Mouse (Mus musculus) urinary bladder, adult 18-20 months (tissue): Measurements from ENCODE around the gene Zkscan4.
"Not testable (repeated sequence)": the region's sequence is repeated elsewhere in the genome, so short reads cannot be mapped to it uniquely, and the experiment has no call there.

Source experiments
- DNase-seq, 2 experiments: peaks; one replicate each; pipeline ENCODE4 v3.0.0; 2022; ENCODE audit warnings: low spot score in 2 of 2, mixed read lengths in 2 of 2

The Zkscan4 gene

DNA sequence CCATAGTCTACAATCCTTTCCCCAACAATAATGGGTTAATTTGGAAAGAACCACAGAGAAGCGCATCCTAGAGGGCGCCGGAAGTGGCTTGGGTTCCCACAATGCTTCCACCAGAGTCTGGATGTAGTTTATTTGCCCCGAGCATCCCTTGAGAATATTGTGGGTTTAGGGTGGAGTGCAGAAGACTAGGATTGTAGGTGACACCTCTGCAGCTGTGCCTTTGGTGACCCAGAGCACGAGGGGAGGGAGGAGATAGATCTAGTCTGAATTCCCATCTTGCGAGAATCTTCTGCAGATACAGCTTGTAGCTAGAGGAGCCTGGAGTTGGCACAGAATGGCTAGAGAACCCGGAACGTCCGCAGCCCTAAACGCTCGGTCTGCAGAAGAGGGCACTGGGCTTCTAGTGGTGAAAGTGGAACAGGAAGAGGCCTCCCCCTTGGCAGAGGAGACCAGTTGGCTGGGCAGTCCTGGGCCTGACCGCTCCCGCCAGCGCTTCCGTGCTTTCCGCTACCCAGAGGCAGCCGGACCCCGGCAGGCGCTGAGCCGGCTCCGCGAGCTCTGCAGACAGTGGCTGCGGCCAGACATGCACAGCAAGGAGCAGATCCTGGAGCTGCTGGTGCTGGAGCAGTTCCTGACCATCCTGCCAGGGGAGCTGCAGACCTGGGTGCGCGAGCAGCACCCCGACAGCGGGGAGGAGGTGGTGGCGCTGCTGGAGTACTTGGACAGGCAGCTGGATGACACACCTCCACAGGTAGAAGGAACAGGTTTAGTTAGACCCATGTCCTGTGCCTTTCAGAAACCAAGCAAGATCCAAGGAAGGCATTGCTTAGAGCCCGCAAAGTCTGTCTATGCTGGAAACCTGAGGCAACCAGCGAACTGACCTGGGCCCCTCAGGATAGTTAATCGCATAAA is at the start of gene Zkscan4, which contains the start of gene Gm10065:
TSS of gene Zkscan4 (plus strand) at position 149 of the 912 bp plus-strand sequence.
TSS of gene Gm10065 (minus strand) at position 683 of the 912 bp plus-strand sequence.
- DNase-seq: peak; percentile 43 to 54

DNA sequence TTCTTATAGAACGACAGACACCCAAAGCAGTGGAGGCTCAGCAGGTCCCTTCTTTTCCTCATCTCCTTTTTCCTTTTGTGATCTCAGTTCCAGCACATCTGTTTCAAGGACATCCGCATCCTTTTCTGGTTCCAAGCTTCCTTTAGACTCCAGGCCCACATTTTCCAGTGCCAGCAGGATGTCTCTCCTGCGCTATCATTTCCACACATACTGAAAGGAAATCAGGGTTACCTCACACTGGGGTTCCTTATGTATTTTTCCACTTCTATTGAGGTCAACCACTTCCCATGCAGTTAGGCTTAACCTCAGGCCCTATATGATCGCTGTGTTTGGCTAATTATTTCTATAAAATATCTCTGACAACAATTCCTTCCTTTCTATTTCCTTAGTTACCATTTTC is 43.2 kb upstream of the Zkscan4 start:
- DNase-seq: no peak

DNA sequence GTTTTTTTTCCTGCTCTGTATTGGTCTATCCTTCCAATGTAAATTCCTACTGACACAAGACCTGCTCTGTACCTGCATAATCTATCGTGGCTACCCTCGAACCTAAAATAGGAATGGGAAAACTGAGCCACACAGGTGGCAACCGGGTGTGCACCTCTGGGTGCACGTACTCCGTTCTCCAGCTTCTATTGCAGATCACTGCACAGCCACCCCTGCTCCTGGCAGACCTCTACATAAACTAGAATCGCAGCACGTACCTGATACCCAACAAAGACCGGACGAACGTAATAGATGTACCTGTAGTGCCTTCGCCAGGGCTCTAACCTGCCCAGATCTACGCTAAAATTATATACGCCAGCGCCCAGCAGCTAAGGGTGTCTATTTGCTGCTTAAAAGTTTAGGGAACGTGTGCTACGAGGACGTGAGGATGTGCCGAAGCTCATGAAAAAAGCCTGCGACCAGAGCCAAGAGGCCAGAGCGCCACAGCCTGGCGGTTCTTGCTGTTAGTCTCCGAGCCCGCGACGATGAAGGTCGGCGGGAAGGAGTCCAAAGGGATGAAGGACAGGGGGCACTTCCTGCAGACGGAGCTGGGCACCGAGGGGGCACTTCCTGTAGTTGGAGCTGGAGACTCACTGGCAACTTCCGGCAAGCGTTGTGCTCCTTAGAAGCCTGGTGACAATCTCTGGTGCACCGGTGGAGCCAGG is 38.1 kb upstream of the Zkscan4 start, which contains the start of gene Pgbd1:
TSS of gene Pgbd1 (minus strand) at position 556 of the 704 bp plus-strand sequence.
- peak; percentile 43 to 53 for DNase-seq

DNA sequence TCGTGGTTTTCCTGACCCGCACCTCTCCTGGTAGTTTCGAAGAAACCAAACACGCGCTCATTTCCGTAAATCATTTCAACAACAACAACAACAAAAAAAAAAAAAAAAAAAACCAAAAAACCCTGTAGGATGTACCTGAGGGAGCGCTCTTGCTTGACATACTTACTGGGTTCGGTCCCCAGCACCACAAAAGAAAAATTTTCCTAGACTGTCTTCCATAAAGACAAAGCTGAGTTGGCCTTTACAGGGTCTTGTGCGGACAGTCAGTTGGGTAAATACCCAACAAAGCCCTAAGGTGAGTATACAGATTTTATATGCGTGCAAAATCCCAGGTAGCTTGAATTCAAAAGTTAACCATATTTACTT is 37.5 kb upstream of the Zkscan4 start:
- DNase-seq: no peak

DNA sequence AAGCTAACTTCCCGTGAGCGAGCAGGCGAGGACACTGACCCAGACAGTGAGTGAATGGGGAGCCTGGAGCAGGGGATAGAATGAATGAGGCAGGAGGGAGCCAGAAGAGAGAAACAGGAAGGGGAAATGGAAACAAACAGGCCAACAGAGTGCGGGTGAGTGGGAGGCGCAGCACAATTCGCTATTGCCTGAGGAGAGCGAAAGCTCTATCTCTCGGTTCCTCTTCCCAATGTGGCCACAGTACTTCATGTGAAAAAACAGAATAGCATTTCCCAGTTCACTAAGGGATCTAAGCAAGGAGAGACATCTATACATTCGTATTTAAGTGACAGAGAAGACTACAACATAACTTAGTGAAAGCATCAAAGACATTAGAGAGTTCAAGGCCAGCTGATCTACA is 31.9 kb upstream of the Zkscan4 start:
- DNase-seq: no peak

DNA sequence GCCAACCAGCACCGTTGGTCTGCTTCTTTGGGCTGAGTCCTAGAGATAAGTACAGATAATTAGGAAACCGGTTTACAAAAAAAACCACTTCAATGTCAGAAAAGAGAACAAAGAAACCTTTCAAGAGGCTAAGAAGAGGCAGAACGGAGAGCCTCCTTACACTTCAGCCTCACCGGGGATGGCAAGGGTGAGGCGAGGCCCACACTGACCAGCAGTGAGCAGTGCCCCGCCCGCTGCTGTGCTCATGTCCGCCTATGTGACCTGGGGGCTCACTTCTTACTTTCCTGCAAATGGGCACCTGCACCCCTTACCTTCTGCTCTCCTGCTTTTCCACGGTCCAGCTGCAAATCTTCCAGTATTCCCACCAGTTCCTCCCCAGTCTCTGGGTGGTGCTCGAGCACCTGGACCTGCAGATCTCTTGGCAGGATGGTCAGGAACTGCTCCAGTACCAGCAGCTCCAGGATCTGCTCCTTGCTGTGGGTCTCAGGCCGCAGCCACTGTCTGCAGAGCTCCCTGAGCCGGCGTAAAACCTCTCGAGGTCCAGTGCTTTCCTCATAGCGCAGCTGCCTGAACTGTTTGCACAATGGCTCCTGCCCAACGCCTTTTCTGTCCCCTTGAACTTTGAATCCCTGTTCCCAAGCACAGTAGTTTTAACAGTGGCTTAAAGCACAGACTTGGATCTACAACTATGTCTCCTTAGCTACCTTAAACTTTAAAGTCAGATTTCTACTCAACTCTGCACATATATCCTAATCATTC is 30.7 kb upstream of the Zkscan4 start:
- DNase-seq: no peak

DNA sequence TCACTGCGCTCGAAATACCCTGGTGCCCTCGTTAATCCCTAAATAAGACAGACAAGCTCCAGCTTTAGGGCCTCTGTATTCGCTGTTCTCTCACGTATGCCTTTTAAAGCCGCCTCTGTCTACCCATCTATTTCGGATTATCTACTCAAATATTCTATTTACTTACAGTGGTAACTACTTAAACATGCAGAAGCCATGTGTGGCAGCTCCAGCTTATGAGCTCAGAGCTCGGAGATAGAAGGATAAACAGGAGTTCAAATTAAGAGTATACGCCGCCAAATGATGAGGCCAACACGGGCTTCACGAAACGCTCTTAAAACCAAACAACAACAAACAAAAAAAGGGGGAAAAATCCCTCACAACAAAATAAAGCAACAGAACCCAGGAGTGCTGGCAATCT is 25.7 kb upstream of the Zkscan4 start:
- DNase-seq: no peak

DNA sequence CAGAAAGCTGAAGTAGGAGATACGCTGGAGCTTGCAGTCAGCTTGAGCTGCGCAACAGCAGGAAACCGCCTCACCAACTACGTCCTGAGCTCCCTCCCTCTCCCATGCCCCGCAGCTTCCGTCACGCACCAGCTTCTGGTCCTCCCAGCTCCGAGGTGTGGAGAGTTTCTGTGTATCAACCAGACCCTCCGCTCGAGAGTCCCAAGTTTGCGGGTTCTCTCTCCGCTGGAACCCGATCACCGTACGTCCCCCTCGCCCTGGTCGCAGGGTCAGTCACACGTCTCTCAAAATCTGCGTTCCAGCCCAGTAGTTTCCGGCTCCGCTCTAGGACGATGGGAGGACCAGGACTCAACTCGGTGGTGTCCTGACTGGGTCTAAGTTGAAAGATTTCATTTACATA is 25.3 kb upstream of the Zkscan4 start, which contains the start of gene Zscan26:
TSS of gene Zscan26 (minus strand) at position 282 of the 400 bp plus-strand sequence.
- DNase-seq: peak; percentile 80 to 86

DNA sequence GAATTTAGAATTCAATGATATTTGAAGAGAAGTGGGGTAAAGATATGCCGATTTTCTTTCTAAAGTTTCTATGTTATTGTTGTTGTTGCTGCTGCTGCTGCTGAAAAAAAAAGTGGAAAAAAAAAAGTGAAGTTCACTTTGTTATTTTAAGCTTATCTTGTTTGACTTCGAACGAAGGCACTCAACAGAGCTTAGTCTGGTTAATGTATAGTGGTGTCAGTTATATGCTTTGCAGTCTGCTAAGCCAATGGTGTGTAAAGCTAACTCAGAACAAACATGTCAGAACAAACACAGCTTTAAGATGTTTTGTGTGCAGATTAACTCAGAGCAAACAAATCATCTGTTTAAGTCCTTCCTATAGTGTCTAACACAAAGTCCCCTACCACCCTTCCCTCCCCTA is 24.6 kb upstream of the Zkscan4 start:
- DNase-seq: no peak

DNA sequence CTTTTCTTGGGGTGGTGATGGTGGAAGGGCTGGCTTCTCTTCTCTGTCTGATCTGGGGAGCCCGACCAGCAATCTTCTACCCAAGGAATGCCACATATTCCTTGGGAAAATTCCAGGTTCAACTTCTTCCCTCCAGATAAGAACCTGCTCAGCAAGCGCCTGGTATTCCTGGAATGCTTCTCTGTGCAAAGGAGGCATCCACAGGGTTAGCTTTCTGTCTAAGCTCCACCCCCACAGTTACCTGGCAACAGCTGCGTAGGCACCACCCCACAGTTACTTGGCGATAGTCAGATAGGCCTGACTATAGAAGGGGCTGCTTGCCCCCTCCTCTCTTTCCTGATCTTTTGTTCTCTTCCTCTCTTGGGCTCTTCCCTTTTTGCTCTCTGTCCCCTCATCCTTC is 22.4 kb upstream of the Zkscan4 start:
- no peak for DNase-seq

DNA sequence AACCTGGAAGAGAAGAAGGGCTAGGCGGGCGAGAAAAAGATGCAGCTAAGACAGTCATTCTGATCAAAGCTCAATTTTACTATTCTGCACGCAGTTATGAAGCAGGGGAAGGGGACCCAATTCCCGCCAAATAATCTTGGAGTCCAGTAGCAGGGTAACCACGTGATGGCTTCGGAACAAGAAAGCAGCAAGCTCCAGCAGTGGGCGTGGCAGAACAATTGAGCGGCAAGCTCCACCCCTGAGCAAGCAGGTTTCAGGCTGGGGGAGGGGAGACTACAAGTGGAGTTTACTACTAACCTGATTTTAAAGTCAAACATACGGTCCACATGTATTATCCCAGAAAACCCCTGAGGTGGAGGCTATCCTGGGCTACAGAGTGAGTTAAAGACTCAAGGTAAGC is 16.2 kb upstream of the Zkscan4 start:
- not testable (repeated sequence) for DNase-seq

DNA sequence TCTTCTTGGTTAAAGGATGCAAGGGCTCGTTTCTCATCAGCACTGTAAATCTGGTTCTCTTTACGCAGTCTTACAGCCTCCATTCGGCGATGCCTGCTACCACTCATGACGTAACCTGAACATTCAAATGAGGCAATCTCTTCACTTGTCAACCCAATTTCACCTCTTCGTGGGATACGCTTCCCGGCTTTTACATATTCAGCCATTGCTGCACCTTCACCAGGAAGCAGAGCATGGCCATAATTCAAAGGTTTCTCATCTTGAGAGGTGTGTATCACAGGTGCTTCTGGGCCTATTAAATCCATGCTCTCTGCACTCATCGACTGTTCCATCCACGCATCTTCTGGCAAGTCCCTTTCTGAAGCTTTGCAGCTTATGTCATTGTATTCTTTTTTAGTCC is 11.4 kb upstream of the Zkscan4 start:
- DNase-seq: no peak

DNA sequence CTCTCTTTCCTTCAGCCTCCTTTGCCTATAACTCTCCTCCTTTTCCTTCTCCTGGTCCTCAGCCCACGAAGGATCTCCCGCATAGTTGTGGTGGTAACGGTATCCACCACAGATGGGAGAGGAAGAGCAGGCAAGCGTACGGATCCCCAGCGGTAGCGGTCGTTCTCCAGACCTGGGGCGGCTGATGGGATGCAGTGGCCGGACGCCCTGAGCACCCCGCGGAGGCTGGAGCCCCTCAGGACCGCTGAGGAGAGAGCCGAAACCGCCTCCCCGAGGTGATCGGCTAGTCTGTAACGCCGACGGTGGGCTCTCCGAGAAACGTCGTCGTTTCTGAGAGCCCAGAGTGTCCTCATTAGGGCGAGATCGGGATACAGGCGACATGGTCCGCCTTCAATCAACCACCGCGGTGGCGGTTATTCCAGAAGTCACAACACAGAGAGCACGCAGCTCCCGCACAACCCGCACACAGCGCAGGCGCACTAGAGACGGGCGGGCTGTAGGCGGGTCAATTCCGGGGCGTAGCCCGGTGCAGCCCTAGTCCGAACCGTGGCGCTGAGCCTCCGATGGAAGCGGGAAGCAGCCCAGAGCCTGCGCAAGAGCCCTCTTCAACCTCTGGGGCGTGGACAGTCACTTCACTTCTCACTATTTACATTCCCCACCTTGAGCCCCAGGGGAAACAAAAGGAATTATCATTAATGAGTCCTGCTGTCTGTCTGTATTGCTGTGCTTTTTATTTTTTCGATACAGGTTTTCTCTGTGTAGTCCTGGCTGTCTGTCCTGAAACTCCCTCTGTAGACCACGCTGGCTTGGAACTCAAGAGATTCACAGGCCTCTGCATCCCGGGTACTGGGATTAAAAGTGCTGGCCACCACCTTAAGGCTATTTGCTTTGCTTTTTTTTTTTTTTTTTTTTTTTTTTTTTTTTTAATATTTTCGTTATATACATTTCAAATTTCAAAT is 10.4 kb upstream of the Zkscan4 start, which contains the start of gene Nkapl:
TSS of gene Nkapl (minus strand) at position 449 of the 959 bp plus-strand sequence.
- DNase-seq: peak; percentile 75 to 82

DNA sequence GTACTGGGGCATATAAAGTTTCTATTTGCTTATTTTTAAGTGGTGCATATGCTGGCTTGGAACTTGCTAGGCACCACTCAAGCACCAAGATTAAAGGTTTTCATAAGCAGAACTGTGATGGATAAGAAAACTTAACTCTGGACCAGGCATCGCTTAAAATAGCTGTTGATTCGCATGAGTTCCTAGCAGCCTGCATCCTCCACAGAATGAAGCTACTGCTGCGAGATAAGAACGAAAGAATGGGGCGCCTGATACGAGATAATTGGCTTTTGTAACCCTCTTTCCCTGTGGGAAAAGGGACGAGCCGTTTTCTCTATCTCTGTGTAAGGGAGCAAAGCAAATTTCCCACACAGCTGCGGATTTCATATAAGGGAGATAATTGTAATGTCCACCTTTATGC is 9.6 kb upstream of the Zkscan4 start:
- DNase-seq: no peak

DNA sequence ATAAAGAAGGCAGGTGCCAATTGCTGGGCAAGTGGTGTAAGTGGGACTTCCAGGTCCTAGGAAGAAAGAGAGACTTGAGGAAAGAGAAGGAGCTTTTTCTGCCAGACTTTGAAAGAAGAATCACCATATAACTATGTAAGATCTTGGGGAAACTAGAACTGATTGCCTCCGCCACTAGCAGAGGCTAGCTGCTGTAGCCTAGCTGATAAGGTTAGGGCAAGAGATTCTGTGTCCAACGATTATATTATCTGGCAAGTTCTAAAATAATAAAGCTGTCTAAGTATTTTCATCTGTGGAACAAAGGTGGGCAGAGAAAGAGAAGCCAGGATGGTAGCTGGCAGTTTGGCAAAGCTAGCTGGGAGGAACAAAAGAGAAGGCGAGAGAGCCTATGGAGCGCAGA is 6.3 kb upstream of the Zkscan4 start:
- no peak for DNase-seq

DNA sequence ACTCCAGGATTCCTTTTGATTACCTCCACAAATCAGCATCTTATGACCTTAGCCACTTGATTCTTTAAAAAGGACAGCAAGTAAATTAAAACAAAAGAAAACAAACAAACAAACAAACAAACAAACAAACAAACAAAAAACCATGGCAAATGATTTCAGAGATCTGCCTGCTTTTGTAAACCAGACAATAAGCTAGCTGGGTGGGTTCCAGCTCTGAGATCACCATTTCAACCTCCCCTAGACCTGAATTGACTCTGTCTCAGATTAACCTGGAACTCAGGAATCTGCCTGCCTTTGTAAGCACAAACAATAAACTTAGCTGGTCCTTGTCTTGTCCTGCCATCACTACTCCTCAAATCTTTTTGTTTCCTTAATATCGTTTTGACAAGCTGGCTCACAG is 8.2 kb downstream of the Zkscan4 start:
- DNase-seq: no peak

DNA sequence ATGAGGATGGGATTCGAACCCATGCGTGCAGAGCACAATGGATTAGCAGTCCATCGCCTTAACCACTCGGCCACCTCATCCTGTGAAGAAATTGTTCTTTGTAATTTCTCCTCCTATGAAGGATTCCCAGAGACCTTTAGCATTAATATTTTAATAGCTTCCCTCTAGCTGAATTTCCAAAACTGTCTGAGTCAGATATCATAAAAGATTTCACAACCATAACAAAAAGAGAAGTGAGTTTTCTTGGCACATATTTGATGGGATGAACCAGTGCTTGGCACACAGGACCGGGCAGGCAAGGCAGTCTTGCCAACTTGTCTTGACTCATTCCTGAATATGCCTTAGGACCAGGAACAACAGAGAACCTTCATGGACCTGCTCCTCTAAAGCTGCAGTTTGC is 14.1 kb downstream of the Zkscan4 start:
- no peak for DNase-seq

DNA sequence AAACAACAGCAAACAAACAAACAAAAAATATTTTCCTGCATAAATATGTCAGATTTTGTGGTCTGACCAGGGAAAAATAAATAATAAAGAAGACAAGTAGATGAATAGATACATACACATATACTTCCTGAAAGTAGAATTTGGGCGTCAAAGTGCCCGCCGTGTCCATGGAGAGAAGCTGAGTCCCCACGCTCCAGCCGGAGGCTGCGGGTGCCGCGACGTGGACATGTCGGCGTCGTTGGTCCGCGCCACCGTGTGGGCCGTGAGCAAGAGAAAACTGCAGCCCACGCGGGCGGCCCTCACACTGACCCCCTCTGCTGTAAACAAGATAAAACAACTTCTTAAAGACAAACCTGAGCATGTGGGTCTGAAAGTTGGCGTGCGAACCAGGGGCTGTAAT is 16.4 kb downstream of the Zkscan4 start, which contains the start of gene AK157302:
TSS of gene AK157302 (plus strand) at position 144 of the 400 bp plus-strand sequence.
- DNase-seq: no peak

DNA sequence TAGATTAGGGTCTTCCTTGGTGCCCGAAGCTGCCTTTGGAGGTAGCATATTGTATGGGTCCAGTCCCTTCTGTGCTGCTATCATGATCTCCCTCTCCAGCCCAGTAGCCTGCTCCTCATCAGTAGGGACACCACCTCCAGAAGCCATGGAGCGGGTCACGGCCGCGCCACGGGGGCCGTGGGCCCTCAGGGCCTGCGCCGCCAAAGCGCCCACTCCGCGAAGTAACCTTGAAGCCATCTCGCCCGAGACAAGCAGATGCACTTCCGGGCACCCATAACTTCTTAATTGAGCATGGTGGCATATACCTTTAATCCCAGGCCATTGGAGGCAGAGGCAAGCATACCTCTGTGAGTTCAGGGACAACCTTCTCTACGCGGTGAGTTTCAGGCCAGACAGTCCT is 22.5 kb downstream of the Zkscan4 start, which contains the start of gene Gm11273:
TSS of gene Gm11273 (minus strand) at position 237 of the 400 bp plus-strand sequence.
- not testable (repeated sequence) for DNase-seq

DNA sequence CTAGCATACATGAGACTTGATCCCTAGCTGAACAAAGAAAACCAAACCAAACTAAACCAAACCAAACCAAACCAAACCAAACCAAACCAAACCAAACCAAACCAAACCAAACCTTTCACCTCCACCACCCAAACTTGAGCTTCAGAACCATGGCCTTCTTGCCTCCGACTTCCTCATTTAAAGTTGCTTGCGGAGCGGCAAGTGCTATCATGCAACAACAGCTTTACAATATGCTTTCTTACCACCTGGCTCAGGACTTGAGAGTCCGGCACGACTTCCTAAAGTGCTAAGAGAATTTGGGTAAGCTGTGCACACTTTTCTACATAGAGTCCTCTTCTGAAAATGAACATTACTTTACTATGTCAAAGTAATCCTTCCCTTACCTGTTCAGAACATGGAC is 23.6 kb downstream of the Zkscan4 start:
- no peak for DNase-seq
